Mouse (Mus musculus): ENCODE measurements around the gene Usp10.
A peak's percentile ranks its signal among the peaks of the same experiment; 100 is the strongest.

The Usp10 gene

DNA sequence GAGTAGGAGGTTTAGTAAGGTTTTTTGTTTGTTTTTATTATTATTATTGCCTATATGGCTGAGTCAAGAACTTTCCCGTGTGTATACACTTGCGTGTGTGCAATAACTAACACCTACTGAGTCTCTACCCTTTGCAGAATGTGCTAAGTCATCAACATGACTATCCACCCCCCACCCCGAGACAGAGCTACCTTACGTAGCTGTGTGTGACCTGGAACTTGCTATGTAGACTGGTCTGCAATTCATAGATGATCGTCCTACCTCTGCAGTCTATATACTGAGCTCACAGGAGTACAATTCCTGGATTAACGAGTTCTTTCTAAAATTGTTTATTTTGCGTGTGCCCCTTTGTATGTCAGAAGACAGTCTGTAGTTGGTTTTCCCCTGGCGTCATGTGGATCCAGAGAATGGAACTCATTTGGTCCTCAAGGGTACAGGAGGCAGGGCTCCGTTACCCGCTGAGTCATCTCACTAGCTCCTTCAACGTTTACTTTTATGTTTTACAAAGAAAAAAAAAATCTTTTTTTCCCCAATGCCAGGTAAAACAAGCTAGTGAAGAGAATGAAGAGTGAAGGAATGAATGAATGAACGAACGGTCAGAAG lies at the start of gene Usp10:
Gene Usp10 (plus strand): TSS at position 417 of the 603 bp plus-strand sequence.
- no peak for DNase-seq (ENCODE audit: low spot score in 2 of 2)

DNA sequence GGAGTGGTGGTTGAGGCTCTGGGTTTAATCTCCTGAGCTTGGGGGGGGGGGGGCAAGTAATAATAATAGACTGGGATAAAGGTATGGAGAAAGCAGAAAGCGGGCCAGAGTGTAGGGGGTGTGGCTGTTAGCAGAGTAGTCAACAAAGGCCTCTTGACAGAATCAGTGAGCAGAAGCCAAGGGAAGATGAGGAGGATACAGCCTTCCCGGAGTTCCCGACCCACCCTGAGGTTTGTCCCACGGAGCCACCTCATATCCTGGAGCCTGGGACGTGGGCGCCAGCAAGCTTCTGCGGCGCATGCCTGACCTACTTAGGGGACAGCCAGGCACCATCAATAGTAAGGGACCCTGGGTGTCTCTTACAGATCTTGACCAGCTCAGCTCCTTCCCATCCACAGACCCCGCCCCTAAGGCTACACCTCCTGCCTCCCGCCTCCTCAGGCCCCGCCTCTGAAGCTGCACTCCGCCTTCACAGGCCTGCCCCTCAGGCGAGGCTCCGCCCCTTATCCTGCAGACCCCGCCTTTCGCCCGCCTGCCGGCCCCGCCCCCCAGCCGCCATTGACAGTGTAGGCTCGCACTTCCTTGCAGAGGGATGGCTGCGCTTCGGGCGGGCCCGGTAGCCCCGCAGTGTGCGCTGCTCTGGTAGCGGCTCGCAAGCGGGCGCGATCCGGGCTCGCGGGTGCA lies 48.3 kb upstream of the Usp10 start, which contains the start of gene Klhl36:
Gene Klhl36 (plus strand): TSS at position 561 of the 684 bp plus-strand sequence.
- DNase-seq (ENCODE audit: low spot score in 2 of 2) = peak; percentile 95 to 97

DNA sequence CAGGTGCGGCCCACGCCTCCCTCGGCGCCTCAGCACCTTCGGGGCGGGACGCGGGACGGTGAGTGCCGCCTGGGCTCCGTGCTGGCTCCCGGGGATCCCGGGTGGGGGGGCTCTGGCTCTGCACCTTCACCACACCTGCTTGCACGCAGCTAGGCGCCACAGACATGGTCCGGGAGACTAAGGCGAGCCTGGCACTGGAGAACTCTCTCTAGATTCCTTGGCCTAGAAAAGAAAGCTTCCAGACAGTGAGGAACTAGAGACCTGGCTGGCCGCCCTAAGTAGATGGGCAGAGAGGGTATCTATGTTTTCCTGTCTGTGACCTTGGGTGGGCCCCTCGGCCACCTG lies 47.8 kb upstream of the Usp10 start:
- DNase-seq (ENCODE audit: low spot score in 2 of 2) = no peak

DNA sequence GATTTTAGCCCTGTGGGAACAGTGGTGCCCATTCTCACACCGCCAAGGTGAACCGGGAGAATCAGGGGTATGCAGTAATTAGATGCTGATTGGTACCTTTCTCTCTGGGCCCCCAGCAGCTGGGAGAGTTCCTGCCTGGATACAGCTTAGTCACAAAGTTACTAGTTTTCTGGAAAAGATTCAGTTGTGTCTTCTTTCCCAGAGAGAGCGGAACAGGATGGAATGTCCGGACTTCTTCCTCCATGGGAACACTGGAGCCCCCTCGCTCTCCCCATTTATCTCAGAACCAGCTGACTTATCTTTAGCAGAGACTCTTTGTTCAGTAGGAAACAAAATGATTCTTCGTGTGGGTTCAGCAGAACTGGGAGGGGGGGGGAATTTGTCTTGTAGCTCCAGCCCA lies 47.4 kb upstream of the Usp10 start:
- no peak for DNase-seq (ENCODE audit: low spot score in 2 of 2)

DNA sequence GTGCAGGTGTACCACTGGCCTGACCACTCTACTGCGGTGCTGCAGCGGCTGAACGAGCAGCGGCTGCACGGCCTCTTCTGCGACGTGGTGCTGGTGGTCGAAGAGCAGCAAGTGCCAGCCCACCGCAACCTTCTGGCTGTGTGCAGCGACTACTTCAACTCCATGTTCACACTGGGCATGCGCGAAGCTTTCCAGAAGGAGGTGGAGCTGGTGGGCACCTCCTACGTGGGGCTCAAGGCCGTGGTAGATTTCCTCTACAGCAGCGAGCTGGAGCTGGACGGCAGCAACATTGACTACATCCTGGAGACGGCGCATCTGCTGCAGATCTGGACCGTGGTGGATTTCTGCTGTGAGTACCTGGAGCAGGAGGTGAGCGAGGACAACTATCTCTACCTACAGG lies 40.5 kb upstream of the Usp10 start:
- DNase-seq (ENCODE audit: low spot score in 2 of 2) = no peak

DNA sequence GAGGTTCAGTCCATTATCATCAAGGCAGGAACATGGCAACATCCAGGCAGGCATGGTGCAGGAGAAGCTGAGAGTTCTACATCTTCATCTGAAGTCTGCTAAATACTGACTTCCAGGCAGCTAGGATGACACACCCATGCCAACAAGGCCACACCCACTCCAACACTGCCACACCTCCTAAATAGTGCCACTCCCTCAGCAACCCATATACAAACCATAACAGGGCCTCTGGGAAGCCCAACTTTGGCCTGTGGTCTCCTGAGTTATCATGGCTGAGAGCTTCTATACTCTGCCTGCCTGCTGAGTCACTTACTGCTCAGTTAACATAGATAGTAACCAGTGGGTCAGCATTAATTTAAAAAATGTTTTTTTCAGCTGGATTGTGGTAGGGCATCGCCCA lies 37.0 kb upstream of the Usp10 start:
- no peak for DNase-seq (ENCODE audit: low spot score in 2 of 2)

DNA sequence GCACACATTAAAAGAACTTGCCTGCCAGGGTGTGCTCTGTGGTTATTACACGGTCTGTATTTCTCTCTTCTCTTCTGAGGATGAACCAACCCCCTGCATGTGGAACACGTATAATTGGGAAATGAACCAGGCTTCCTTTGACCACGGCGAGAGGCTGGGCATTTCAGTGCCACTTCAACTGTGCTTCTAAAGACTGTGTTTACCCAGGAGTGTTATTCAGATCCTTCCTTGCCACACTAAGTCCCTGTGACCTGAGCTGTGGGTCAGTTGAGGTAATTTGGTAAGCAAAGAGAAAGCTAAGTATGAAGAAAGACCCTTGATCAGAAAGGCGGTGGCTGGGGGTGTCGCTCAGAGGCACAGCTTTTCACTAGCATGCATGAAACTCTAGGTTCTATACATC lies 28.9 kb upstream of the Usp10 start:
- no peak for DNase-seq (ENCODE audit: low spot score in 2 of 2)

DNA sequence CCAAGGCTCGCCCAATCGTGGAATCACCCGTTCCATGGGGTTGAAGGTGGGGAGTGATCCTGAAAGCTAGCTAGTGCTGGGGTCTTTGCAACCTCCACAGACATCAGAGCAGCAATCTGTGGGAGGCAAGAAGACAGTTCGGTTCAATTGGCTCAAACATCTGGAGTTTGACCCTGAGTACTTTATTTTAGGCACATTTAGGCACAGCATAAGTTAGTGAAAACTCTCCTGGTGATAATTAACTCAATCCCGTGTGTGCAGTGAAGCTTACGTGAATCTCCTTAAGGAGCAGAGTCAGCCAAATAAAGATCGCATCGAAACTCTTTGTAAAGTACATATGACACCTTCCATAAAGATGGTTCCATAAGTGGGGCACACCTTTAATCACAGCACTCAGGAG lies 28.2 kb upstream of the Usp10 start:
- DNase-seq (ENCODE audit: low spot score in 2 of 2) = no peak

DNA sequence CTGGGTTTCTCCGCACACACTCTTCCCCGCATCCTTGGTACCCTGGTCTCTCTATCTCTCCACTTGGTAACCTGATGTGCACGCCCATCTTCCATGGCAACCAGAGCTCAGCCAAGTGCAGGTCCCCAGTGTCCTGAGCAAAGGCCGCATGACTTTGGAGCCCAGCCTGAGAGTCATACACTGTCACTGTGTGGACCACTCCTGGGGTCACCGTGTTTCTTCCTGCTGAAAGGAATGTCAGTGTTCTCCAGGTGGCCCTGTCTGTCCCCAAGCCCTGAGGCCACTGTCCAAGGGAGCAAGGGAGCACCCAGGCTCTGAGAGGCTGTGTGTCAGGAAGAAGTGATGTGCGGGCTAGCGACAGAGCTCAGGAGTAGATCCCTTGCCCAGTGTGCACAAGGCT lies 26.9 kb upstream of the Usp10 start:
- no peak for DNase-seq (ENCODE audit: low spot score in 2 of 2)

DNA sequence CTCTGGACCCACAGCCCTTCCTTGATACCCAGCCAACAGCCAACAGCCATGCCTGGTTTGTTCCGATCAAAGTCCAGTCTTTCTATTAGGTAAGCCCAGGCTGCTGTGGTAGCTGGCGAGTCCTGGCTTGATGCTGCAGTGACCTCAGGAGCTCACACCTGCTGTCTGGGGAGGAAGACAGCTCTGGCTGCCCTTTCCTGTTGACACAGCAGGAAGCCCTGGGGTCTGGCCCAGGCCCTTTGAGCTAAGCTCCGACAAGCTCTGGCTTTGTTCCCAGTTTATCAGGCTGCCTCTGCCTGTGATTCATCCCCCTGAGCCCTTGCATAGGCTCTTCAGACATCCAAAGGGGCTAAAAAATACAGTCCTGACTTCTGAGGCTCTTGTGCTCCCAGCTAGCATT lies 24.5 kb upstream of the Usp10 start:
- DNase-seq (ENCODE audit: low spot score in 2 of 2) = peak; percentile 37 to 60

DNA sequence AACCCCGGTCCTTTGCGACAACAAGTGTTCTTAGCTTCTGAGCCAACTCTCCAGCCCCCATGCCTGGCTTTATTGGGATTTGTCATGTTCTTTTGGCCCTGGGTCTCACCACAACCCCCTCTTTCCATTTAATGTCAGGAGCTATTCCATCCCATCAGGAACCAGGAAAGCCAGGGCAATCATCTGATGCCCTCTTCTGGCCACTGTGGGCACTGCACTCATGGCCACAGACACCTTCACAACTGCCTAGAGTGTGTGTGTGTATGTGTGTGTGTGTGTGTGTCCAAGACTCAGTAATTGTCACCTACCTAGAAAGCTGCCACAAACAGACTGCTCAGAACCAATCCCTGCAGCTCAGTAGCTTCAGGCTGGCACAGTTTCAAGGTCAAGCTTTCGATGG lies 23.0 kb upstream of the Usp10 start:
- DNase-seq (ENCODE audit: low spot score in 2 of 2) = no peak

DNA sequence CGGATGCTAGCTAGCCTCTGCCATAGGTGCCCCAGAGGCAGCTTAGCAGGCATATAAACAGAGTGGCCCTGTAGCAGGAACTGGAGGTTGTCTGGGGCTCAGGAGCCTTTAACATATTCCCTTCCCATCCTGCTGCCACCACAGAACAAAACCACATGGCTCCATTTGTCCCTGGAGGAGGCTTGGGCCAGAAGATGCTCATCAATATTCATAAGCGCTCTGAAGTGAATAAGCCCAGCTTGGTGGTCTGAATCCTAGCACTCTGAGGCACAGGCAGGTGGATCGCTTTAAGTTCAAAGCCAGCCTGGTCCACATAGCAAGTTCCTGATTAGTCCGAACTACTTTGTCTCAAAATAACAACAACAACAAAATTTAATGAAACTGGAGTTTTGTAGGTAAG lies 22.1 kb upstream of the Usp10 start:
- no peak for DNase-seq (ENCODE audit: low spot score in 2 of 2)

DNA sequence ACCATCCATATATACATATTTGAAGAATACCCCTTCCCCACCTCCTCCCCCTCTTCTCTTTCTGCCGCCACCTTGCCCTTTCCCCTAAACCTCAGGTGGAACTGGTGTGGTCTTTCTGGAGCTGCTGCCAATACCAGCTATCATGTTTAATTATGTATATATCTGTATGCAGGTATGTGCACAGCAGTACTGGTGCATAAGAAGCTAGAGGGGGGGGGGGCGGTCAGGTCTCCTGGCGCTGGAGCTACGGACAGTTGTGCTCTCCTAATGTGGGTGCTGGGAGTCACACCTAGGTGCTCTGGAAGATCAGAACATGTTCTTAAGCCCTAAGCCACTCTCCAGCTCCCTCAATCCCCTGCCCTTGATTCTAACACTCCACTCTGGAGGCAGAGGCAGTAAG lies 13.1 kb upstream of the Usp10 start:
- DNase-seq (ENCODE audit: low spot score in 2 of 2) = no peak

DNA sequence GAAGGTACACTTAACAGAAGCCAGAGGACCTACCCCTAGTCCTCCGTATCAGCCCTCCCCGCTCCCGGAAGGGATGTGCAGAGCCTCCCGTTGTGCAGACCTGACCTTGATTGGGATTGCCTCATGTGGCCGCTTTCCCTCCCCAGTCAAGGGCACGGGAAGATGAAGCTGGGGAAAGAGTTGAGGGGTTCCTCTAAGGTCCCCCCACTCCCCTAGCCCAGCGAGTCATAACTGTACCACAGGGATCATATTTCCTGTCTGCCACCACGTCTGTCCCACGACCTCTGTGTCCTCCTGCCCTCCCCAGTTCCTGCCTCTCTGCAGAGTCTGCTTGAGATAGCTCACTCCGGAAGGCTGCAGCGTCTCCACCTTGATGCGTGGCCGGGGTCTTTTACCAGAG lies 12.2 kb upstream of the Usp10 start:
- DNase-seq (ENCODE audit: low spot score in 2 of 2) = no peak

DNA sequence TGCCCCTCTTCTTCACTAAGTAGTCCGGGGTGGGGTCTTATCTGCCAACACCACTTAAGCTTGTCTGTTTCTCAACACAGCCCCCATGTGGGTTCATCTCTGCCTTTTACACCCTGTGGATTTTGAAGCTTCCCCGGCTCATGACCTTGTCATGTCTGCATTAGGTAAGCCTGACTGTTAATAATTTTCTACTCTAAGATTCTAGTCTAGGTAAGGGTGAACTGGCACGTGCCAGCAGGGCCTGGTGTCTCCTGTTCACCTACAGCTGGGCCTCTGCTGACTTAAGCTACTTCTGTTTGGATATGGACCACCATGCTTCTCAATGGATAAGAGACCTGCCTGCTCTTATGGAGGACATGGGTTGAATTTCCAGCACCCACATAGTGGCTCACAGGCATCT lies 8.8 kb upstream of the Usp10 start:
- DNase-seq (ENCODE audit: low spot score in 2 of 2) = no peak

DNA sequence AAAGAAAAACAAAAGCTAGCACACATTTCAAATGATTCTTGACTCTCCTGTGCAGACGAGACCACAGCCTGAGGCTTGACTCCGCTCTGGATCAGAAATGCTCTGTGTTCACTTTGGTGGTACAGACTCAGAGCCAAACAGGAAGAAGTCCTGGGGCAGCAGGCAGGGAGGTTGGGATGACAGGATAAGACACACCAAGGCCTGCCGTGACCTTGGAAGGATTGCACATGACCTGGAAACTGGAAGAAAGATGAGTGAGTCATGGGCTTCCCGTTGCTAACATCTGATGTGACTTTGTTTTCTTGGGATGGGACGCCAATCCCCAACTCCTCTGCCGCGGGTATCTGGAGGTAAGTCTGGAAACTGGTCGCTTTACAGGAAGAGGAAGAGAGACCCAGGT lies 8.2 kb upstream of the Usp10 start:
- DNase-seq (ENCODE audit: low spot score in 2 of 2) = no peak

DNA sequence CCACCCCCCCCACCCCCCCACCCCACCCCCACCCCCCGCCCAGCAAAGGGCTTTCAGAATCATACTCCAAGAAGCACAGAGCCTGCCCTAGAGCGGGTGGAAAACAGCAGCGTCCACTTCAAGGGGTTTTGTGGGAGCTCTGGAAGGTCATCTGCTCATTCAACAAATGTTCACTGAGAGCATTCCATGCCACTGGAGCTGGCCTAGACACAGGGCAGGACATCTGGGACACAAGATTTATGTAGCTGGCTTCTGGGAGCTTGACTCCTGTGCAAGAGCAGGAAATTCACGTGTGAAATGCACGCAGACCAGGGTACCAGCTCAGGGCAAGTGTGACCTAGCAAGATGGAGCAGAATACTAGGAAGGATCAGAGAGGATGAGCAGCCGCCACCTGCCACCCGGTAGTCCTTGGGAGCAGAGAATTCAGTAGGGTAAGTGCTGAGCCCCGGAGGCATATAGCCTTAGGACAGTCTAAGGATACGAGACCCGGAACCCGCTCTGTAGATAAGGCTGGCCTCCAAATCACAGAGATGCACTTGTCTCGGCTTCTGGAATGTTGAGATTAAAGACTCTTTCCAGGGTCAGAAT lies 5.7 kb upstream of the Usp10 start:
- no peak for DNase-seq (ENCODE audit: low spot score in 2 of 2)

DNA sequence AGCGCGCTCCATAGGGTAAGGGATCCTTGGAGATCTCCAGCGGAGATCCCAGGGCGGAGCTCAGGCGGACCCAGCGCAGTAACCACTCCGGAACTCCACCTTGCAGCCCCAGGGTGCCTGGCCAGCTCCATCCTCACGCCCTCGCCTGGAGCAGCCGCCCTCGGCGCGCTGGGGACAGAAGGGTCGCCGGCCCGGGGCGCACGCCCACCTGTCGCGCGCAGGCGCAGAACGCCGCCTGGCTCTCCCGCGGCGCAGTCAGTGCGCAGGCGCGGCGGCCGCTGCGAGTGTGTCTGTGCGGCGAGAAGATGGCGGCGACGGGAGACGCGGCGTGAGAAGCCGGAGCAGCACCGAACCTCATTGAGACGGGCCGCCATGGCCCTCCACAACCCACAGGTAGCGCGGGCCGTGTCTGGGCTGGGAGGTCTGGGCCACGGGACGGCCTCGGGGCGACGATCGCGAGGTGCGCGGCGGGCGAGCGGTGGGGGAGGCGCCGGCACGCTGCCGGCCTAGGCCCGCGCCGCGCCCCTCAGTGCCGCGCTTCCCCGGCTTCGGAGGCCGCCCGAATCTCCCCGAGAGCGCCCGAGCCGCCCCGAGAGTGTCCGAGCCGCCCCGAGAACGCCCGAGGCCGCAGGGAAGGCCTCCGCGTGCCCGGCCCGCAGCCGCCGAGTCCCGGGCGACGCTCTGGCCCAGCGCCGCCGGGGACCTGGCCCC lies 542 bp downstream of the Usp10 start, which contains the start of gene Gm20388:
Gene Gm20388 (plus strand): TSS at position 295 of the 711 bp plus-strand sequence.
- peak; percentile 89 to 93 for DNase-seq (ENCODE audit: low spot score in 2 of 2)

DNA sequence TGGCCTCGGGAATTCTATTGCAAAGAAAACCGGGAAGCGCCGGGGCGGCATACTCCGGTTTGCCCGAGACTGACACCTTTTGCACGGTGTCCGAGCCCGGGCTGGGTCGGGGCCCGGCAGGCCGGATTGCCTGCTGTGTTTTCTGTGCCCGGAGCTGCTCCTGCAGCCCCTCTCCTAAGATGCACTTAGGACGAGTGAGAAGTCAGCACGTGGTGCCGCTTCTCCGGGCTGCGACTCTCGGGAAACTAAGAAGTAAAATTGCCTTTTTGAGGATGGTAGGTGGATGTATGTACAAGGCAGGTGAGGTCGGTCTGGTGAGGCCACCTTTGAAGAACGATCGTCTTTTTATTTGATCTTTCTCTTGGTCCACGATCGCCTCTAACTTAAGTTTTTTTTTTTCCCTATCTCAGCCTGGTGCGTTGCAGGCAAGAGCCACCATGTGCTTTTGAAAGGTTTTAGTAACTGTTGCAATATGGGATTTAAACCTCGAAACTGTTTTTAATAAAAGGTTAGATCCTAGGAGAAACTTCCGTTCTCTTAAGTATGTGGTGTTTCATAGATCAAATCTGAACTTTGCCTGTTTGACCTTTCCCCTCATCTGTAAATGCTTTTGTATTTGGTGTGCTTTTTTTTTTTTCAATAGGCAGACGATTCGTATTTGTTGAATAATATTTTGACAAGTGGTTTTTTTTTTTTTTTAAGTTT lies 1.2 kb downstream of the Usp10 start:
- DNase-seq (ENCODE audit: low spot score in 2 of 2) = no peak

DNA sequence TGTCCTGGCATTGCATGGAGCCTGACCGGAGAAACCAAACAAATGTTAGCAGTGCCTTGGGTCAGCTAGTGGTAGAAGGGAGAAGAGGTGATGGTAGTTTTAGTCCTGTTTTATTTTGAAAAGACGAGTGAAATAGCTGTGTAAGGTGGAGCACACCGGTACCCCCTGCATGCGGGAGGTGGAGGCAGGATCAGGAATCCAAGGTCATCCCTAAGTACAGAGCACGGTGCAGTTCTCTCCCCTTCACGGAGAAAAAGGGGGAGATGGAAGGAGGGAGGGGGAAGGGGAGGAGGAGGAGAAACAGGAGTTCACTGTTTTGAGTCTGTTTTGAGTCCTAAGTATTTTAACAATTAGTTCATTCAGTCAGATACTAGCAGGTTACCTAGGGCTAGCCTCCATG lies 2.5 kb downstream of the Usp10 start:
- DNase-seq (ENCODE audit: low spot score in 2 of 2) = no peak

DNA sequence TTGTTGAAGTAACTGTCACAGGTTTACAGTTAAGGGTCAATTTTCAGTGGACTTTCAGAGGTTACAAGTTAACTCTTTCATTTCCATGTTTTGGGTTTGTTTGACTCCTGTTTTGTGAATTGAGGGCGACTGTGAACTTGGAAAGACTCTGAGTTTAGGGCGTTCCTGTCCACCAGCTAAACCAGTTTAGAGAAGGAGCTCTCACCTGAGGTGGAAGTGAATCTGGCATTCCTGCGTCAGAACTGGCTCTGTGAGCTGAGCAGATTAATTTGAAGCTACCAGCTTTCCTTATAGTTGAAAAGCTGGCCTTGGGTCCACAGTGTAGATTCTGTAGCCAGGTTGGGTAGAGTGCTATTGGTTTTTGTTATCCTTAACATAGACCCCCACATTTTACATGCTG lies 3.0 kb downstream of the Usp10 start:
- no peak for DNase-seq (ENCODE audit: low spot score in 2 of 2)

DNA sequence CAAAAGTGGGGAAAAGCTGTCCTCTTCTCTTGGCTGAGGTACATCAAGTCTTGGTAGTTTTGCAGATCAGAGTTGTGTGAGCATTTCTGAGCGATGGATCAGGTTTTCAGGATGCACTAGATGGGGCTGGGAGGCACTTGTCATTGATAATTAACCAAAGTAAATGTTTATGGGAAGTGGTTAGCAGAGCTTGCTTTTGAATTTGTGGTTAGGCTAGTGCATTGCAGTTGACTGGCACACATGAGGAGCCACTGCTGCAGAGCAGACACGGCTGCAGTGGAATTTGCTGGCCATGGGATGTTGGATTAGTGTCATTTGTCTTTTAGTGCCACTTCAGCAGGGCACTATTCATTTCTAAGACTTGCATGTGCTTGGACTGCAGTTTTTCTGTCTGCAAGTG lies 4.0 kb downstream of the Usp10 start:
- DNase-seq (ENCODE audit: low spot score in 2 of 2) = no peak
